In the genomic region with DNA sequence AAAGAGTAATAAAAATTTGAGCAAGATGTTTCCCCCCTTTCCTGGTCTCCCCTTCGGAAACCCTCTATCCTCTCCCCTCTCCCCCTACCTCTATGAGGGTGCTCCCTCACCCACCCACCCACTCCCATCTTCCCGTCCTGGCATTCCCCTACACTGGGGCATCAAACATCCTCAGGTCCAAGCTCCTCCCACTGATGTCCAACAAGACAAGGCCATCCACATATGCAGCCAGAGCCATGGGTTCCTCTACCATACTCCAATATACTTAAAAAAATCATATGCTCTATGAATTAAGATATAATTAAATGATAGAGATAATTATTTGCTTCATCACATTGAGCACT, we compare ENCODE assay signal across 9 mouse cellular contexts.
DNase-seq lines count a peak whose midpoint lies in the region; ATAC-seq and TF ChIP-seq lines count a peak whose summit lies in the region.
"Had no signal": no experiment of that assay in that cellular context is flagged by ENCODE, and none has a peak within 500 bp of the region (broad histone marks: within the 10 kb centered on the region; RNA-seq: fewer than 3 reads in every experiment).

No protein-coding gene starts in this region.

- no peak for ATAC-seq in heart, embryonic 14.5 days (ENCODE audit: insufficient number of reproducible peaks, insufficient read depth, low FRiP score, low read depth)
- peak; percentile 58 for ATAC-seq in embryonic facial prominence, embryonic 11.5 days (replicated peaks; ENCODE audit: insufficient number of reproducible peaks, low FRiP score, low TSS enrichment, low read depth)
- peak; percentile 87 for ATAC-seq in hindbrain, embryonic 16.5 days

- H3K79me2 ChIP-seq in myocyte (ENCODE audit: control insufficient read depth, insufficient read depth) = no peaks in the 10 kb centered on the region

- H3K4me3 ChIP-seq in heart, embryonic 14.5 days (ENCODE audit: control insufficient read depth in 1 of 2, insufficient read depth in 1 of 2, low read depth in 1 of 2, low read length in 2 of 2) = no peak overlapping the region
- H3K4me3 ChIP-seq in embryonic facial prominence, embryonic 11.5 days (ENCODE audit: low read depth, low read length) = no peak overlapping the region
- H3K4me3 ChIP-seq in hindbrain, embryonic 16.5 days (ENCODE audit: low read length) = peak overlapping the region; percentile 20
- H3K4me3 ChIP-seq in myocyte = no peak overlapping the region
- H3K4me3 ChIP-seq: liver, embryonic 15.5 days had no signal

- H3K27ac ChIP-seq in heart, embryonic 14.5 days (replicated peaks in 1 of 2; ENCODE audit: control insufficient read depth in 1 of 2, insufficient read depth in 1 of 2, low read depth in 2 of 2, low read length in 2 of 2) = no peak overlapping the region
- no peak overlapping the region for H3K27ac ChIP-seq in embryonic facial prominence, embryonic 11.5 days (replicated peaks; ENCODE audit: low read depth, low read length)
- H3K27ac ChIP-seq in hindbrain, embryonic 16.5 days (ENCODE audit: low read depth, low read length) = no peak overlapping the region
- H3K27ac ChIP-seq: liver, embryonic 15.5 days had no signal

- no peak for TF ChIP-seq POLR2A in myocyte (IDR thresholded peaks at IDR 0.05; ENCODE audit: insufficient read length, low read depth)

- H3K4me2 ChIP-seq in heart, embryonic 14.5 days (ENCODE audit: low read length) = peak overlapping the region; percentile 55
- H3K4me2 ChIP-seq in embryonic facial prominence, embryonic 11.5 days (ENCODE audit: low read depth, low read length) = peak overlapping the region; percentile 36; the same call in 1 of the 2 replicates
- peak overlapping the region; percentile 54 for H3K4me2 ChIP-seq in hindbrain, embryonic 16.5 days (ENCODE audit: low read length)
- peak overlapping the region; percentile 20 for H3K4me2 ChIP-seq in myocyte (ENCODE audit: low read depth)
- H3K4me2 ChIP-seq: liver, embryonic 15.5 days had no signal

- H3K9ac ChIP-seq in heart, embryonic 14.5 days (ENCODE audit: low read length) = no peak overlapping the region
- H3K9ac ChIP-seq in embryonic facial prominence, embryonic 11.5 days (replicated peaks; ENCODE audit: low read length) = no peak overlapping the region
- H3K9ac ChIP-seq in hindbrain, embryonic 16.5 days (ENCODE audit: low read depth, low read length) = no peak overlapping the region
- H3K9ac ChIP-seq: liver, embryonic 15.5 days had no signal

- no peak for DNase-seq in heart, adult 9 months (ENCODE audit: low spot score in 2 of 2)
- DNase-seq in embryonic facial prominence, embryonic 11.5 days (ENCODE audit: low spot score) = no peak
- no peak for DNase-seq in frontal cortex, postnatal 25 days (ENCODE audit: low spot score in 2 of 2)
- no peak for DNase-seq in yolk sac, embryonic 10.5 days (ENCODE audit: low spot score)
- no peak for DNase-seq in left cerebral cortex, postnatal 4 days

- no peaks in the 10 kb centered on the region for H3K9me3 ChIP-seq in heart, embryonic 14.5 days (ENCODE audit: control insufficient read depth, low read length)
- no peaks in the 10 kb centered on the region for H3K9me3 ChIP-seq in embryonic facial prominence, embryonic 11.5 days (replicated peaks; ENCODE audit: control insufficient read depth, low read length)
- no peaks in the 10 kb centered on the region; the same call in 1 of the 2 replicates for H3K9me3 ChIP-seq in hindbrain, embryonic 16.5 days (ENCODE audit: control insufficient read depth, low read length)
- H3K9me3 ChIP-seq: liver, embryonic 15.5 days had no signal

- H3ac ChIP-seq in myocyte (ENCODE audit: control insufficient read depth, insufficient read length) = no peak overlapping the region

- no peaks in the 10 kb centered on the region for H3K36me3 ChIP-seq in heart, embryonic 14.5 days (ENCODE audit: control insufficient read depth, insufficient read depth, low read length)
- no peaks in the 10 kb centered on the region for H3K36me3 ChIP-seq in embryonic facial prominence, embryonic 11.5 days (replicated peaks; ENCODE audit: control insufficient read depth, insufficient read depth, low read depth, low read length)
- H3K36me3 ChIP-seq in hindbrain, embryonic 16.5 days (ENCODE audit: control insufficient read depth, insufficient read depth, low read length) = no peaks in the 10 kb centered on the region
- no peaks in the 10 kb centered on the region for H3K36me3 ChIP-seq in myocyte (ENCODE audit: control insufficient read depth, insufficient read depth)
- H3K36me3 ChIP-seq: liver, embryonic 15.5 days had no signal

- H3K4me1 ChIP-seq in heart, embryonic 14.5 days (ENCODE audit: control insufficient read depth in 2 of 2, insufficient read depth in 2 of 2, low read length in 2 of 2) = no peaks in the 10 kb centered on the region
- H3K4me1 ChIP-seq in embryonic facial prominence, embryonic 11.5 days (ENCODE audit: control insufficient read depth, insufficient read depth, low read length) = no peaks in the 10 kb centered on the region
- H3K4me1 ChIP-seq in hindbrain, embryonic 16.5 days (ENCODE audit: control insufficient read depth, insufficient read depth, low read depth, low read length) = no peaks in the 10 kb centered on the region; the same call in 1 of the 2 replicates
- H3K4me1 ChIP-seq: liver, embryonic 15.5 days had no signal

- 16% methylated on average over 2 of the region's 2 CpGs for WGBS in heart, embryonic 14.5 days
- 23% methylated on average over 2 of the region's 2 CpGs for WGBS in embryonic facial prominence, embryonic 11.5 days
- WGBS in hindbrain, embryonic 16.5 days = 29% methylated on average over 2 of the region's 2 CpGs

- H3K27me3 ChIP-seq in heart, embryonic 14.5 days (ENCODE audit: control insufficient read depth, insufficient read depth, low read length) = no peaks in the 10 kb centered on the region
- H3K27me3 ChIP-seq in embryonic facial prominence, embryonic 11.5 days (ENCODE audit: control insufficient read depth, insufficient read depth, low read length) = no peaks in the 10 kb centered on the region
- no peaks in the 10 kb centered on the region; the same call in 1 of the 2 replicates for H3K27me3 ChIP-seq in hindbrain, embryonic 16.5 days (replicated peaks; ENCODE audit: control insufficient read depth, insufficient read depth, low read length)
- no peaks in the 10 kb centered on the region for H3K27me3 ChIP-seq in myocyte (ENCODE audit: control insufficient read depth, insufficient read depth, insufficient read length)
- H3K27me3 ChIP-seq: liver, embryonic 15.5 days had no signal

- intact Hi-C loops in left cerebral cortex, postnatal 4 days (cut with DNase I) = no loop called here

TF ChIP-seq in myocyte, 11 proteins besides CTCF, POLR2A, EP300 and RAD21:
- TF ChIP-seq E2F4 (IDR thresholded peaks at IDR 0.05; ENCODE audit: insufficient read depth) = no peak
- no peak for TF ChIP-seq TCF12 (IDR thresholded peaks at IDR 0.05; ENCODE audit: insufficient read depth, poor library complexity, severe bottlenecking)
- TF ChIP-seq REST (IDR thresholded peaks at IDR 0.05; ENCODE audit: insufficient read depth, insufficient read length) = no peak
- TF ChIP-seq MAX (IDR thresholded peaks at IDR 0.05; ENCODE audit: low read depth) = no peak
- TF ChIP-seq SRF (IDR thresholded peaks at IDR 0.05; ENCODE audit: control insufficient read depth, insufficient read length, low read depth) = no peak
- TF ChIP-seq CEBPB (IDR thresholded peaks at IDR 0.05; ENCODE audit: insufficient read depth, poor library complexity, severe bottlenecking) = no peak
- no peak for TF ChIP-seq POLR2AphosphoS2 (IDR thresholded peaks at IDR 0.05; ENCODE audit: insufficient read length, low read depth)
- TF ChIP-seq MYOD1 (IDR thresholded peaks at IDR 0.05; ENCODE audit: control insufficient read depth in 1 of 3, insufficient read length in 2 of 3, low read depth in 2 of 3) = no peak
